Mouse (Mus musculus): ENCODE measurements around the gene Smpd1. TPM values are rescaled to one million over a fixed set of nuclear protein-coding genes. Genes with fewer than 3 reads are reported as not detected.

Smpd1 gene
- total and polyA plus RNA-seq, 3 experiments, result 22.2 to 98.7 (median 32.3) TPM

DNA sequence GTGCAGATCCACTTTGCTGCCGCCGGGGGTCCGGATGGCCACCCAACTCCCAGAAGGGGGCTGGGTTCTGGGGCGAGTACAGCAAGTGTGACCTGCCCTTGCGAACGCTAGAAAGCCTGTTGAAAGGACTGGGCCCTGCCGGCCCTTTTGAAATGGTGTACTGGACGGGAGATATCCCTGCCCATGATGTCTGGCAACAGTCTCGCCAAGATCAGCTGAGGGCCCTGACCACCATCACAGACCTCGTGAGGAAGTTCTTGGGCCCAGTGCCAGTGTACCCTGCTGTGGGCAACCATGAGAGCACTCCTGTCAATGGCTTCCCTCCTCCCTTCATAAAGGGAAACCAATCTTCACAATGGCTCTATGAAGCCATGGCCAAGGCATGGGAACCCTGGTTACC is 1.4 kb downstream of the Smpd1 start:
- no peaks in the 10 kb centered on the region; the same call in 1 of the 2 replicates for H3K79me2 ChIP-seq (ENCODE audit: control insufficient read depth, insufficient read depth, low read length, poor library complexity)
- H3K4me1 ChIP-seq (ENCODE audit: control insufficient read depth in 1 of 2, insufficient read depth in 2 of 2, low read length in 2 of 2), result peaks cover 0 to 3% of the 10 kb centered on the region in 2 experiments; a peak in 2 of 4 replicates
- H3K36me3 ChIP-seq (ENCODE audit: control insufficient read depth in 1 of 2, insufficient read depth in 2 of 2, low read length in 2 of 2), result no peaks in the 10 kb centered on the region
- H3K9ac ChIP-seq (ENCODE audit: control insufficient read depth, low read depth, low read length, poor library complexity, severe bottlenecking), result no peak overlapping the region
- no peak for DNase-seq (ENCODE audit: low read depth, low spot score)
- no peaks in the 10 kb centered on the region for H3K27me3 ChIP-seq (ENCODE audit: control insufficient read depth in 1 of 2, insufficient read depth in 2 of 2, low read length in 2 of 2)
- no peaks in the 10 kb centered on the region for H3K9me3 ChIP-seq (replicated peaks; ENCODE audit: insufficient read depth, low read length)
- no peak overlapping the region for H3K4me3 ChIP-seq (ENCODE audit: control insufficient read depth in 1 of 2, insufficient read depth in 1 of 2, low read depth in 2 of 2, low read length in 2 of 2)
- TF ChIP-seq SMC3 (IDR thresholded peaks at IDR 0.05; ENCODE audit: low read depth, low read length), result no peak
- TF ChIP-seq TAL1 (IDR thresholded peaks at IDR 0.05; ENCODE audit: low read length), result no peak
- no peak for TF ChIP-seq POLR2AphosphoS2 (IDR thresholded peaks at IDR 0.05; ENCODE audit: low read length)
- no peak for TF ChIP-seq HCFC1 (IDR thresholded peaks at IDR 0.05; ENCODE audit: low read depth, low read length)
- TF ChIP-seq BHLHE40 (IDR thresholded peaks at IDR 0.05; ENCODE audit: borderline replicate concordance, low read depth, low read length), result no peak
- no peak for TF ChIP-seq MXI1 (IDR thresholded peaks at IDR 0.05; ENCODE audit: low read depth, low read length)
- no peak for TF ChIP-seq GATA1 (IDR thresholded peaks at IDR 0.05; ENCODE audit: low read depth, low read length)
- no peak for TF ChIP-seq USF1 (IDR thresholded peaks at IDR 0.05; ENCODE audit: low read depth, low read length)
- no peak for TF ChIP-seq MYB (IDR thresholded peaks at IDR 0.05; ENCODE audit: low read depth, low read length)
- H3K27ac ChIP-seq (ENCODE audit: control insufficient read depth, low read depth, low read length), result no peak overlapping the region

- Histone ChIP-seq H3K27me3 (ENCODE audit: control insufficient read depth in 1 of 2, insufficient read depth in 2 of 2, low read length in 2 of 2) (no peaks in the 10 kb centered on the region), H3K9ac (ENCODE audit: control insufficient read depth, low read depth, low read length, poor library complexity, severe bottlenecking) (no peak overlapping the region), H3K4me3 (ENCODE audit: control insufficient read depth in 1 of 2, insufficient read depth in 1 of 2, low read depth in 2 of 2, low read length in 2 of 2) (no peak overlapping the region), H3K4me1 (ENCODE audit: control insufficient read depth in 1 of 2, insufficient read depth in 2 of 2, low read length in 2 of 2) (peaks cover 0 to 3% of the 10 kb centered on the region in 2 experiments; a peak in 2 of 4 replicates), H3K9me3 (replicated peaks; ENCODE audit: insufficient read depth, low read length) (no peaks in the 10 kb centered on the region), H3K79me2 (ENCODE audit: control insufficient read depth, insufficient read depth, low read length, poor library complexity) (no peaks in the 10 kb centered on the region; the same call in 1 of the 2 replicates), H3K36me3 (ENCODE audit: control insufficient read depth in 1 of 2, insufficient read depth in 2 of 2, low read length in 2 of 2) (no peaks in the 10 kb centered on the region), H3K27ac (ENCODE audit: control insufficient read depth, low read depth, low read length) (no peak overlapping the region)
- DNase-seq (ENCODE audit: low read depth, low spot score), result no peak
- no peak for TF ChIP-seq USF1 (IDR thresholded peaks at IDR 0.05; ENCODE audit: low read depth, low read length)
Observed at GRCm38 (mm10) chr7:105556406-105556805, 2.2 kb downstream of the Smpd1 start.

GRCm38 (mm10) chr7:105557671-105558070 is 3.5 kb downstream of the Smpd1 start:
- TF ChIP-seq ETS1 (IDR thresholded peaks at IDR 0.05; ENCODE audit: low read depth, low read length) (no peak), POLR2AphosphoS2 (IDR thresholded peaks at IDR 0.05; ENCODE audit: low read length) (no peak), MAFK (IDR thresholded peaks at IDR 0.05; ENCODE audit: borderline replicate concordance, low read depth, low read length) (no peak), ZKSCAN1 (IDR thresholded peaks at IDR 0.05; ENCODE audit: low read depth, low read length) (no peak), MXI1 (IDR thresholded peaks at IDR 0.05; ENCODE audit: low read depth, low read length) (no peak), HCFC1 (IDR thresholded peaks at IDR 0.05; ENCODE audit: low read depth, low read length) (no peak), MYB (IDR thresholded peaks at IDR 0.05; ENCODE audit: low read depth, low read length) (no peak), ELF1 (IDR thresholded peaks at IDR 0.05; ENCODE audit: low read depth, low read length) (no peak), SIN3A (IDR thresholded peaks at IDR 0.05; ENCODE audit: low read length) (no peak), ZNF384 (IDR thresholded peaks at IDR 0.05; ENCODE audit: low read depth, low read length) (no peak), NRF1 (IDR thresholded peaks at IDR 0.05; ENCODE audit: insufficient read depth, low read depth, low read length, poor library complexity, severe bottlenecking) (no peak), JUND (IDR thresholded peaks at IDR 0.05; ENCODE audit: low read depth, low read length) (no peak)
- Histone ChIP-seq H3K27ac (ENCODE audit: control insufficient read depth, low read depth, low read length) (no peak overlapping the region), H3K79me2 (ENCODE audit: control insufficient read depth, insufficient read depth, low read length, poor library complexity) (no peaks in the 10 kb centered on the region; the same call in 1 of the 2 replicates), H3K9ac (ENCODE audit: control insufficient read depth, low read depth, low read length, poor library complexity, severe bottlenecking) (no peak overlapping the region), H3K27me3 (ENCODE audit: control insufficient read depth in 1 of 2, insufficient read depth in 2 of 2, low read length in 2 of 2) (no peaks in the 10 kb centered on the region), H3K4me3 (ENCODE audit: control insufficient read depth in 1 of 2, insufficient read depth in 1 of 2, low read depth in 2 of 2, low read length in 2 of 2) (no peak overlapping the region), H3K4me1 (ENCODE audit: control insufficient read depth in 1 of 2, insufficient read depth in 2 of 2, low read length in 2 of 2) (peaks cover 0 to 3% of the 10 kb centered on the region in 2 experiments; a peak in 2 of 4 replicates), H3K9me3 (replicated peaks; ENCODE audit: insufficient read depth, low read length) (no peaks in the 10 kb centered on the region), H3K36me3 (ENCODE audit: control insufficient read depth in 1 of 2, insufficient read depth in 2 of 2, low read length in 2 of 2) (no peaks in the 10 kb centered on the region)
- DNase-seq (ENCODE audit: low read depth, low spot score), result no peak

Data from MEL (cell line).